Mouse (Mus musculus): ENCODE measurements around the gene Ddx58. TPM values are rescaled to one million over a fixed set of nuclear protein-coding genes. Genes with fewer than 3 reads are reported as not detected.

The Ddx58 gene
- 13.2 and 13.6 TPM in 2 replicates for polyA plus RNA-seq (2015; fragmentation: Nextera tagmentation; extraction: Ambion mirVana)

DNA sequence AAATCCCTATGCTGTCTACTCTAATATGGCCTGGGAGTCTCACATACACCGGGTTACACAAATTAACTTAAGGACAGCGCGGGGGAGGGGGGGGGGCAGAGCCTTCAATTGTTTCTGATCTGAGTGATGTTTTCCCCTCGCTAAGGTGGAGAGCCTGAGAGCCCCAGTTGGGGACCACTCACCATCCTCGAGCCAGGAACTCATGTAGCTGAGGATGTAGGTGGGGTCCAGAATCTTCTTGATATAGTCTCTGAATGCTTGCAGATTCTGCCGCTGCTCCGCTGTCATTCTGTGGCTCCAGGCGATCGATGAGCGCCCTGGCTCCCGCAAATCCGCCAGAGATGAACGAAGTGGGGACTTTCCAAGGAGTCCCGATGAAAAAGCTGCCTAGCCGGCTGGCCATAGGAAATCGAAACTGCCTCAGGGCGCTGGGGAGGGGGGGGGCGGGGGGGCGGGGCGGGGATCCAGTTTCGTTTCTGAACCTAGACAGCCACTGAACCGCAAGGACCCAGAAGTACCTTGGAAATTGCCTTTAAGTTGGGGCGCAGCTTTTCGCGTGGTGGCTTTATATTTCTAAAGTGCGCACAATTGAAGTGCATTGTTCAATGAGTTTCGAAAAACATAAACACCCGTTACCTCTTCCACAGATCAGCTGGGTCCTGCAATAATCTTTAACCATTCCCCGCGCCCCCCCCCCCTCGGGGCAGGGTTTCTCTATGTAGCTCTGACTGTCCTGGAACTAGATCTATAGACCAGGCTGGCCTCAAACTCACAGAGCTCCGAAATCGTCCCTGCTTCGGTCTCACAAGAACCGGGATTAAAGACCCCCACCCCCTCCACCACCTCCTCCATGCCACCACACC lies at the start of gene Ddx58:
Ddx58 (minus strand) TSS at position 420 of the 863 bp plus-strand sequence.
- peak within 1 kb of the TSS; percentile 39; the same call in 1 of the 2 replicates for H3K9ac ChIP-seq
- peak within 1 kb of the TSS; percentile 75 for H3K4me2 ChIP-seq
- WGBS = 3% methylated on average over 35 of the region's 35 CpGs
- H3K4me1 ChIP-seq = no peaks in the 10 kb centered on the region
- no peaks in the 10 kb centered on the region for H3K9me3 ChIP-seq
- peak within 1 kb of the TSS; percentile 86 for H3K27ac ChIP-seq
- ATAC-seq (ENCODE audit: insufficient read depth, low FRiP score, low read depth) = peak; percentile 74
- peak within 1 kb of the TSS; percentile 64 for H3K4me3 ChIP-seq (replicated peaks)
- no peaks in the 10 kb centered on the region for H3K36me3 ChIP-seq
- H3K27me3 ChIP-seq (replicated peaks) = no peaks in the 10 kb centered on the region

DNA sequence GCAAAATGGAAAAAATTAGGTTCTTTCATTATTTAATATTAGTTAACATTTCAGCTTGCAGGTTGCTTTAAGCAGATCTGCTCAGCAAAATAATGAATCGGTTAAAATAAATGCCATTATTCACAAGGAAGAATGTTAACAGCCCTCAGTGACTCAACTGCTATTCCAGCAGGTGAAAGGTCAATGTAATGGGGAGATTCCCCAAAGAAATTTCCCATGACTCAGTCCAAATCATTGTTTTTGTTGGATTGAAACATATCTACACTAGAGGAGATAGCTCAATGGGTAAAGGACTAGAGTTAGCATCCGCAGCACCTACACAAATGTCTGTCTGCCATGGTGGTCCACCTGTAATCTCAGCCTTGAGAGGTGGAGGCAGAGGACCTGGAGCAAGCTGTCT lies 49.4 kb upstream of the Ddx58 start:
- 79% methylated on average over 2 of the region's 2 CpGs for WGBS
- no peak for ATAC-seq (ENCODE audit: insufficient read depth, low FRiP score, low read depth)
- no peak overlapping the region for H3K9ac ChIP-seq

DNA sequence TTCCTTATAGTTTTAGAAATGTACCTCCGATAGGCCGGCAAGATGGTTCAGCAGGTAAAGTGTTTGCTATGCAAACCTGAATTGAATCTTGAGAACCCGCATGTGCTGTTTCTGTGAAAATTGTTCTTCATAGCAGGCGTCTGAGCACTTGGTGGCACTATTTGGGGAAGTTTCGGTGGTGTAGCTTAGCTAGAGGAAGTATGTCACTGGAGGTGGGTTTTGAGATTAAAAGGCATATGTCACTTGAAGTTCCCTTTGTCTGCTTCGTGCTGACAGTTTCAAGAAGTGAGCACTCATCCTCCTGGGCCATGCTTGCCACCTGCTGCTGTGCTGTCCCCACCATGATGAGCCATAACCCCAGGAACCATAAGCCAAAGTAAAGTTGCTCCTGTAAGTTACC lies 47.8 kb upstream of the Ddx58 start:
- Histone ChIP-seq H3K27ac (no peak overlapping the region), H3K4me2 (no peak overlapping the region), H3K4me3 (replicated peaks) (no peak overlapping the region), H3K36me3 (no peaks in the 10 kb centered on the region), H3K27me3 (replicated peaks) (no peaks in the 10 kb centered on the region), H3K9ac (no peak overlapping the region), H3K9me3 (no peaks in the 10 kb centered on the region), H3K4me1 (no peaks in the 10 kb centered on the region)
- 74% methylated on average over 6 of the region's 6 CpGs for WGBS
- no peak for ATAC-seq (ENCODE audit: insufficient read depth, low FRiP score, low read depth)

More for the DNA sequence above, 49.4 kb upstream of the Ddx58 start:
- H3K4me3 ChIP-seq (replicated peaks) = no peak overlapping the region
- no peaks in the 10 kb centered on the region for H3K36me3 ChIP-seq
- no peak overlapping the region for H3K27ac ChIP-seq
- H3K9me3 ChIP-seq = no peaks in the 10 kb centered on the region
- H3K4me2 ChIP-seq = no peak overlapping the region
- no peaks in the 10 kb centered on the region for H3K27me3 ChIP-seq (replicated peaks)
- H3K4me1 ChIP-seq = no peaks in the 10 kb centered on the region

DNA sequence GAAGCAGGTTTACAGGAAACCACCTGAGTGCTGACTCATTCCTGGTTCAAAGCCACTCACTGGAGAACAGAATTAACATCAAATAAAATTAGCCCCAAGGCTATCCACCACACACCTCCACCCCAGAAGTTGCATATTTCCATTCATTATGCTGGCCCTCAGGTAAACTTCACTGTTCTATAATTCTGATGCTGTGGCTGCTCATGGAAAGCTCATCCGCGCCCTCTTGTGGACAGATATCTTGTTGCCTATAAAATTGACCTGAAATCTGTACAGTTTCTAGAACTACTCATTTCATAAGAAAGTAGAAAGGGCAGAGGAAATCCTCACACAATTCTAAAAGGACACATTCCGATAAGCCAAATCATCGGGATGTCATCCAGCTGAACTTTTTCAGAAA lies 46.0 kb upstream of the Ddx58 start:
- Histone ChIP-seq H3K9ac (no peak overlapping the region), H3K36me3 (no peaks in the 10 kb centered on the region), H3K4me3 (replicated peaks) (no peak overlapping the region), H3K9me3 (no peaks in the 10 kb centered on the region), H3K4me2 (no peak overlapping the region), H3K27me3 (replicated peaks) (no peaks in the 10 kb centered on the region), H3K27ac (no peak overlapping the region), H3K4me1 (no peaks in the 10 kb centered on the region)
- 15% methylated on average over 4 of the region's 4 CpGs for WGBS
- no peak for ATAC-seq (ENCODE audit: insufficient read depth, low FRiP score, low read depth)

DNA sequence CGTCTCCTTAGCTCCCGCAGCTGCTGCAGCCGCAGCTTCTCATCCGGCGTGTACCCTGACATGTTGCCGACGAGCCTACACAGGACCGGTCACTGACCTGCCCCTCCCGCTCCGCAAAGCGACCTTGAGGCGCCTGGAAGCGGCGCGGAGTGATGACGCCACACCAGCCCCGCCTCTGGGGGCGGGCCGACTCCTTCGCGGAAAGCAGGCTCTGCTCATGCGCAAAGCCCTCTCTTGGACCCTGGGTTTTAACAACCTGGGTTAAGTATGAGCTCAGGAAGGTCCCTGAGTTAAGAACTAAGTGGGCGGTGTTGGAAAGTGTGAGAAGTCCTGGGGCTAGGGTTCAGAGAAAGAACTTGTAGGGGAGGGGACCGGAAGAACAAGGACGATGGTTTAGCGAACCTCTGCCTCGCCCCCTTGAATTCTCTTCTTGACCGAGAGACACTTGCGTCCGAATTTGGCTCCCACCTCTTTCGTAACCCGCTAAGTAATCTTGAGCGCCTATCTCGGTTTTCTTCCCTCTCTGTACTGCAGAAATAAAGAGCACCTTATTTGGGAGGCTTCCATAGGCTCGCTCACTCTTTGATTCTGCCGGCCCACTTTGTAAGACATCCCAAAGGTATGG lies 39.8 kb upstream of the Ddx58 start, which contains the start of gene Ndufb6:
Ndufb6 (minus strand) TSS at position 146 of the 625 bp plus-strand sequence.
- Histone ChIP-seq H3K4me1 (peaks cover 9% of the 10 kb centered on the region), H3K9me3 (no peaks in the 10 kb centered on the region), H3K27ac (peak within 1 kb of the TSS; percentile 90), H3K9ac (peak within 1 kb of the TSS; percentile 84), H3K36me3 (no peaks in the 10 kb centered on the region), H3K4me2 (peak within 1 kb of the TSS; percentile 70), H3K27me3 (replicated peaks) (no peaks in the 10 kb centered on the region), H3K4me3 (replicated peaks) (peak within 1 kb of the TSS; percentile 87)
- under 1% methylated on average over 36 of the region's 36 CpGs for WGBS
- peak; percentile 94 for ATAC-seq (ENCODE audit: insufficient read depth, low FRiP score, low read depth)

GRCm38 (mm10) chr4:40278880-40279275 lies 39.2 kb upstream of the Ddx58 start:
- H3K9me3 ChIP-seq = no peaks in the 10 kb centered on the region
- peak overlapping the region; percentile 62 for H3K27ac ChIP-seq
- H3K27me3 ChIP-seq (replicated peaks) = no peaks in the 10 kb centered on the region
- H3K36me3 ChIP-seq = no peaks in the 10 kb centered on the region
- peak overlapping the region; percentile 69 for H3K4me2 ChIP-seq
- peak overlapping the region; percentile 84 for H3K9ac ChIP-seq
- peak overlapping the region; percentile 87 for H3K4me3 ChIP-seq (replicated peaks)
- peaks cover 9% of the 10 kb centered on the region for H3K4me1 ChIP-seq
- 1% methylated on average over 21 of the region's 21 CpGs for WGBS
- peak; percentile 48 for ATAC-seq (ENCODE audit: insufficient read depth, low FRiP score, low read depth)

GRCm38 (mm10) chr4:40269430-40270032 lies 29.9 kb upstream of the Ddx58 start, which contains the start of the genes Smim27 and Topors:
Gene Smim27 (plus strand): TSS chr4:40269579.
Gene Topors (minus strand): TSS chr4:40269850.
- WGBS = under 1% methylated on average over 38 of the region's 38 CpGs
- Histone ChIP-seq H3K36me3 (peaks cover 11% of the 10 kb centered on the region; the same call in 1 of the 2 replicates), H3K27ac (peak within 1 kb of the TSS; percentile 99), H3K27me3 (replicated peaks) (no peaks in the 10 kb centered on the region), H3K4me2 (peak within 1 kb of the TSS; percentile 95), H3K9me3 (no peaks in the 10 kb centered on the region), H3K4me3 (replicated peaks) (peak within 1 kb of the TSS; percentile 70), H3K4me1 (peaks cover 24% of the 10 kb centered on the region), H3K9ac (peak within 1 kb of the TSS; percentile 63)
- peak; percentile 96 for ATAC-seq (ENCODE audit: insufficient read depth, low FRiP score, low read depth)

DNA sequence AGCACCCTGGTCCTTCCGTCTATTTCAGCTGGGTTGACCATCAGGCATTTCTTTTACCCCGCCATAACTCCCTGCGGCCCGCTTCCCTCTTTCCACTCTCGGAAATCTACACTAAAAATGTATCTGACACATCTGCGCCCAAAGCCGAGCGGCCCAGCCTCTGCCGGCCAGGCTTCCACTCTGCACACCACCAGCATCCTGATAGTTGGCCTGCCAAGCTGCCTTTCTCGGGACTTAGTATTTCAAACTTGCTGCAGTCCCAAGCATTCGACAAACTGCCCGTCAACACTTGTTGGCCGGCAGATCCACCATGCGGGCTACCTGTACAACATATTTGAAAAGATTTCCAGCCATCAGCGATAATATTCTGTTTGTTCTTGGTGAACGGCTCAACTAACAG lies 29.2 kb upstream of the Ddx58 start:
- Histone ChIP-seq H3K4me3 (replicated peaks) (peak overlapping the region; percentile 70), H3K9me3 (no peaks in the 10 kb centered on the region), H3K4me2 (peak overlapping the region; percentile 95), H3K36me3 (peaks cover 11% of the 10 kb centered on the region; the same call in 1 of the 2 replicates), H3K9ac (peak overlapping the region; percentile 63), H3K4me1 (peaks cover 24% of the 10 kb centered on the region), H3K27me3 (replicated peaks) (no peaks in the 10 kb centered on the region), H3K27ac (peak overlapping the region; percentile 99)
- ATAC-seq (ENCODE audit: insufficient read depth, low FRiP score, low read depth) = no peak
- WGBS = under 1% methylated on average over 16 of the region's 16 CpGs

DNA sequence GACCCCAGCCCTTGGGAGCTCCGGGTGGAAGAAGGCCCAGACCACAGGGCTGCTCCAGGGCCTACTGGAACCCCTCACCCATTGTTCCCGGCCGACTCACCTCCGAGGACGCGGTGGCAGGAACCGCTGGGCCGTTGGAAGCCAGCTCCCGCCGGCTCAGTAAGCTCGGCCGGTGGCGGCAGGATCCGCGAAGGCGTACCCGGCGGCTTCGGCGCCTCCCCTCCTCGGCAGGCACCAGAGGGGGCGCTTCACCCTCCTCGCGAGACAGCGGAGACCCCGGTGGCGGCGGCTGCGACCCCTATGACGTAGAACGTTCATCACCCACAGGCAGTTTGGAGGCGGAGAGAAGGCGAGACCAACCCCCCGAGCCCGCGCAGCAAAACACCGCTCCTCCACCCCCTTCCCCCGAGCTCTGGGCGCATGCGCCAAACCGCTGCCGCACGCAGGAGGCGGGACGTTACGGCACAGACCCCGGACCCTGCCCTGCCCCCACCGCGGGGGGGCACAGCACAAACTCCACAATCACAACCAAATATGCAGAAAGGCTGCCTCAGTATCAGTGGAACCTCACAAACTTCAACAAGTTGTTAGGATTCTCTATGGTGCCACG lies 28.7 kb upstream of the Ddx58 start:
- Histone ChIP-seq H3K4me1 (peaks cover 24% of the 10 kb centered on the region), H3K4me3 (replicated peaks) (peak overlapping the region; percentile 70), H3K36me3 (peaks cover 11% of the 10 kb centered on the region; the same call in 1 of the 2 replicates), H3K9me3 (no peaks in the 10 kb centered on the region), H3K9ac (peak overlapping the region; percentile 86), H3K27ac (peak overlapping the region; percentile 99), H3K4me2 (peak overlapping the region; percentile 95), H3K27me3 (replicated peaks) (no peaks in the 10 kb centered on the region)
- ATAC-seq (ENCODE audit: insufficient read depth, low FRiP score, low read depth) = peak; percentile 80
- WGBS = 1% methylated on average over 41 of the region's 50 CpGs

- peaks cover 24% of the 10 kb centered on the region for H3K4me1 ChIP-seq
- H3K27ac ChIP-seq = peak overlapping the region; percentile 99
- no peaks in the 10 kb centered on the region for H3K9me3 ChIP-seq
- no peak for ATAC-seq (ENCODE audit: insufficient read depth, low FRiP score, low read depth)
- no peaks in the 10 kb centered on the region for H3K27me3 ChIP-seq (replicated peaks)
- WGBS = 64% methylated on average over 7 of the region's 7 CpGs
- peak overlapping the region; percentile 95 for H3K4me2 ChIP-seq
- H3K4me3 ChIP-seq (replicated peaks) = peak overlapping the region; percentile 70
- H3K9ac ChIP-seq = peak overlapping the region; percentile 86
- H3K36me3 ChIP-seq = peaks cover 11% of the 10 kb centered on the region
These were observed 28.1 kb upstream of the Ddx58 start for GRCm38 (mm10) chr4:40267681-40268080.

DNA sequence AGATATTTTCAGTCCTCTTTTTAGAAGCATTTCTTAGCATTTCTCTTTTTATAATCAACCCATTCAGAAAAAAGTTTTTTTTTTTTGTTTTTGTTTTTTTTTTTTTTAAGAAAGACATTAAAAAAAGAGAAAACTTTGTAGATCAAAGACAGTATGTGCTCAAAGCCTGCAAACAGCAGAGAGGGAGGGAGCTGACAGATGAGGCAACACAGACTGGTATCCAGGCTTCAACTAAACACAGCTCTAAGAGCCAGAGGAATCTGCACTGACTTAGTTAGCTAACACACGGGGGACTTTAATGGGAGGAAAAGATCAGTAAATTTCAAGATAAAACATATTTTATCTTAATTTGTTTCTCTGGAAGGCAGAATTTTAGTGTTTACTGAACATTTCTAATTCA lies 24.7 kb upstream of the Ddx58 start:
- 42% methylated on average over 1 of the region's 1 CpGs for WGBS
- no peak for ATAC-seq (ENCODE audit: insufficient read depth, low FRiP score, low read depth)
- no peak overlapping the region for H3K9ac ChIP-seq
- H3K27me3 ChIP-seq (replicated peaks) = no peaks in the 10 kb centered on the region
- no peak overlapping the region for H3K4me2 ChIP-seq
- peaks cover 24% of the 10 kb centered on the region for H3K4me1 ChIP-seq
- H3K27ac ChIP-seq = no peak overlapping the region
- peaks cover 40% of the 10 kb centered on the region for H3K36me3 ChIP-seq
- H3K4me3 ChIP-seq (replicated peaks) = no peak overlapping the region
- H3K9me3 ChIP-seq = no peaks in the 10 kb centered on the region

All from stomach, embryonic 15.5 days (tissue).